Mouse (Mus musculus): Measurements from ENCODE around the gene Btbd35f25.
"Not testable (repeated sequence)": the region's sequence is repeated elsewhere in the genome, so short reads cannot be mapped to it uniquely, and the experiment has no call there.

The Btbd35f25 gene

DNA sequence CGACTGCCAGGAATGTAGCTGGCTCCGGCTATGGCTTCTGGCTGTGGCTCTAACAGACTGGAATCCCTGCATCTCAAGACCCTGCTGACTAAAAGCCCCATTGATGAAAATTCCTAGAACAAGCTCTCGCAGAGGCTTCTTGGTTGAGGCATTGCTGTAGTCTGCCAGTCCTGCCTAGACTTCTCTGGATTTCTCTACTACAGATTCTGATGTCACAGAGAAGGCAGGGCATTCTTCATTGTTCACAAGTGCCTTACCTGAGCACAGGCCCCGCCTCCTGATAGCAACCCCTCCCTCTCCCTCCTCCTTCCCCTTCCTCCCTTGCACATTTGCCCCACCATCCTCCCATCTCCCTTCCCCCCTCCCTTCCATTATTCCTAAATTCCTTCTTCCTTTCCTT is at the start of gene Btbd35f25:
TSS of gene Btbd35f25 (minus strand) at position 101 of the 400 bp plus-strand sequence.
- DNase-seq (ENCODE audit: extremely low read depth, low read depth), result not testable (repeated sequence)

DNA sequence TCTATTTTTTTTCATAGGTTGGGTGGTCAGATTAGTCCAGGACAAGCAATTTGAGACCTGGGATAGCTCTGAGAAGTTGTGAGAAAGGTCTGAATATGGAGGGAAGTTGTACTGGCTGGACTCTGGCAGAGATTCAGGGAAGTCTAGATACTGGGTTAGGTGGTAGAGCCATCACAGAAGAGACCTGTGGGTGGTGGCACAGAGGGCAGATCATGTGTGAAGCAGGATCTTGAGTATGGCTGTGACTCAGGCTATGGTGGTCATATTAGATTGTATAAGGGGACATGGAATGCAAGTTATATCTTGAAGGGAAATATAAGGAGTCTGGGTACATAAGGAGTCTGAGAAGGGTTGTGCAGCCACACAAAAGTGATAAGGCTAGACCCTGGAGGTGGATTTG is 49.3 kb upstream of the Btbd35f25 start:
- no peak for DNase-seq (ENCODE audit: extremely low read depth, low read depth)

DNA sequence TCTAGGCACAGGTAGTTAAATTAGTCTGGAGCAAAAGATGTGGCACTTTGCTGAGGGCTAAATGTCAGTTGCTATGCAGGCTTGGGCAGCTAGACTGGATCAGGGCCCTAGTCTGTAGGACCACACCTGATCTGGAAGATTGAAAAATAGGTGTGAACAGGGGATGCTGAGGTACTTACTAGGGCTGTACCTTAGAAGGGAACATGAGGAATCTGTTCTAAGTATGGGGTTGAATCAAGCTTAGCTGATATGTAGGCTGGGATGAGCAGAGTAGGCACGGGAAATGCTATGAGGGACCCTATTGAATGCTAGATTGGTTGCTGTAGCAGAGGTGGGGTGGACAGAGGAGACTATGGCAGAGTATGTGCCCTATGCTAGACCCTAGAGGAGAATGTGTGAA is 47.0 kb upstream of the Btbd35f25 start:
- DNase-seq (ENCODE audit: extremely low read depth, low read depth), result no peak

- DNase-seq (ENCODE audit: extremely low read depth, low read depth), result no peak
These were observed 28.1 kb upstream of the Btbd35f25 start for GRCm38 (mm10) chrX:31745079-31745478.

- no peak for DNase-seq (ENCODE audit: extremely low read depth, low read depth)
These were observed 20.0 kb upstream of the Btbd35f25 start for GRCm38 (mm10) chrX:31736958-31737357.
